Comparison of ENCODE assay signal across 13 mouse cellular contexts in the genomic region with DNA sequence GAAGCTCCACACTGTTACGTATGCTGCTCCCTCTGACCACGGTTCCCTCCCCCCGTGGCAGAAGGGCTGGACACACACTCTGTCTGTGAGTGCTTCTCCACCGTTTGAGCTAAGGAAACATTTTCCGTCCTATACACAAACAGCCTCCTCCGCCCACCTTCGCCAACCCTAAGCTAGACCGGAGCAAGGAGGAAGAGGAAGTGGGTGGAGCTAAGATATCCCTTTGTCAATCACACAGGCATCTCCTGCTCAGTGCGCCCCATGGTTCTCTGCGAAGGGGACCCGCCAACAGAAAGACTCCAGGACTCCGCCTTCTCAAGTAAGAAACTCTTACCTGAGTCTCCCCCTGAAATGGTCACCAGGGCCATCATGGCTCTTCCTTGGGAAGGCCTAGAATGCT.
DNase-seq lines count a peak whose midpoint lies in the region; ATAC-seq and TF ChIP-seq lines count a peak whose summit lies in the region.
"Had no signal": no experiment of that assay in that cellular context is flagged by ENCODE, and none has a peak within 500 bp of the region (broad histone marks: within the 10 kb centered on the region; RNA-seq: fewer than 3 reads in every experiment).

No protein-coding gene starts in this region.

- H3K4me3 ChIP-seq in lung, postnatal 0 days (ENCODE audit: low read depth, low read length) = no peak overlapping the region
- H3K4me3 ChIP-seq in thymus, adult 2 months (ENCODE audit: control insufficient read depth, insufficient read depth, low read length) = peak overlapping the region; percentile 31
- H3K4me3 ChIP-seq in hindbrain, embryonic 12.5 days = no peak overlapping the region
- no peak overlapping the region for H3K4me3 ChIP-seq in hindbrain, embryonic 11.5 days (ENCODE audit: low read depth, low read length)
- H3K4me3 ChIP-seq: hindbrain, embryonic 15.5 days; limb, embryonic 15.5 days had no signal

- H3K27ac ChIP-seq in lung, postnatal 0 days (ENCODE audit: low read length) = no peak overlapping the region
- peak overlapping the region; percentile 83 for H3K27ac ChIP-seq in thymus, adult 2 months (ENCODE audit: control insufficient read depth, insufficient read depth, low read length)
- H3K27ac ChIP-seq in hindbrain, embryonic 12.5 days = no peak overlapping the region
- H3K27ac ChIP-seq in hindbrain, embryonic 11.5 days (ENCODE audit: low read depth, low read length) = no peak overlapping the region
- H3K27ac ChIP-seq: hindbrain, embryonic 15.5 days; limb, embryonic 15.5 days had no signal

- no peaks in the 10 kb centered on the region for H3K36me3 ChIP-seq in lung, postnatal 0 days (ENCODE audit: insufficient read depth, low read length)
- H3K36me3 ChIP-seq in thymus, adult 2 months (ENCODE audit: control insufficient read depth, insufficient read depth, low read length) = no peaks in the 10 kb centered on the region
- no peaks in the 10 kb centered on the region for H3K36me3 ChIP-seq in hindbrain, embryonic 12.5 days
- no peaks in the 10 kb centered on the region for H3K36me3 ChIP-seq in hindbrain, embryonic 11.5 days (ENCODE audit: control insufficient read depth, insufficient read depth, low read length)
- H3K36me3 ChIP-seq: hindbrain, embryonic 15.5 days; limb, embryonic 15.5 days had no signal

- peak; percentile 42 for ATAC-seq in lung, postnatal 0 days
- ATAC-seq in hindbrain, embryonic 12.5 days (ENCODE audit: low FRiP score) = no peak
- no peak for ATAC-seq in hindbrain, embryonic 11.5 days (ENCODE audit: low FRiP score)

- no peak overlapping the region for H3K4me2 ChIP-seq in lung, postnatal 0 days (replicated peaks; ENCODE audit: low read depth, low read length)
- H3K4me2 ChIP-seq in hindbrain, embryonic 12.5 days (replicated peaks) = no peak overlapping the region
- no peak overlapping the region for H3K4me2 ChIP-seq in hindbrain, embryonic 11.5 days (replicated peaks; ENCODE audit: low read depth, low read length)
- H3K4me2 ChIP-seq: hindbrain, embryonic 15.5 days; limb, embryonic 15.5 days had no signal

- DNase-seq in lung, postnatal 0 days (ENCODE audit: low spot score) = peak; percentile 32
- DNase-seq in lung, postnatal 14 days = no peak
- DNase-seq in T-cell, adult 2 months (ENCODE audit: low spot score) = peak; percentile 28
- DNase-seq in induced T-regulatory cell, adult 2 months (ENCODE audit: low read depth) = peak; percentile 52
- peak; percentile 58 for DNase-seq in thymus, adult 2 months
- no peak for DNase-seq in hindbrain, embryonic 11.5 days (ENCODE audit: low spot score)
- DNase-seq: adrenal gland, postnatal 36 days; cerebellum, adult 9-11 months; gastrocnemius, postnatal 14 days; right cerebral cortex, adult 18-20 months had no signal

- TF ChIP-seq EP300 in lung, postnatal 0 days (IDR thresholded peaks at IDR 0.05) = no peak

- TF ChIP-seq CTCF in lung, postnatal 0 days (IDR thresholded peaks at IDR 0.05) = no peak
- TF ChIP-seq CTCF in thymus, adult 2 months (IDR thresholded peaks at IDR 0.05; ENCODE audit: borderline replicate concordance, control insufficient read depth, extremely low read depth, insufficient read depth, low read length, poor library complexity) = no peak

- no peaks in the 10 kb centered on the region for H3K27me3 ChIP-seq in lung, postnatal 0 days (replicated peaks; ENCODE audit: insufficient read depth, low read length)
- H3K27me3 ChIP-seq in thymus, adult 2 months (ENCODE audit: control insufficient read depth, insufficient read depth, low read length) = no peaks in the 10 kb centered on the region
- H3K27me3 ChIP-seq in hindbrain, embryonic 12.5 days = no peaks in the 10 kb centered on the region
- H3K27me3 ChIP-seq in hindbrain, embryonic 11.5 days (ENCODE audit: control insufficient read depth, insufficient read depth, low read length) = no peaks in the 10 kb centered on the region
- H3K27me3 ChIP-seq: hindbrain, embryonic 15.5 days; limb, embryonic 15.5 days had no signal

- no peak overlapping the region for H3K9ac ChIP-seq in lung, postnatal 0 days (replicated peaks; ENCODE audit: low read depth)
- no peak overlapping the region for H3K9ac ChIP-seq in hindbrain, embryonic 12.5 days
- no peak overlapping the region for H3K9ac ChIP-seq in hindbrain, embryonic 11.5 days (ENCODE audit: low read depth, low read length)
- H3K9ac ChIP-seq: hindbrain, embryonic 15.5 days; limb, embryonic 15.5 days had no signal

- H3K9me3 ChIP-seq in lung, postnatal 0 days (ENCODE audit: low read length) = no peaks in the 10 kb centered on the region
- H3K9me3 ChIP-seq in hindbrain, embryonic 12.5 days (replicated peaks) = no peaks in the 10 kb centered on the region
- H3K9me3 ChIP-seq in hindbrain, embryonic 11.5 days (ENCODE audit: control insufficient read depth, low read length) = no peaks in the 10 kb centered on the region
- H3K9me3 ChIP-seq: hindbrain, embryonic 15.5 days; limb, embryonic 15.5 days had no signal

- no peaks in the 10 kb centered on the region for H3K4me1 ChIP-seq in lung, postnatal 0 days (ENCODE audit: insufficient read depth, low read depth, low read length)
- peaks cover 34% of the 10 kb centered on the region for H3K4me1 ChIP-seq in thymus, adult 2 months (replicated peaks; ENCODE audit: control insufficient read depth, insufficient read depth, low read length)
- peaks cover 15% of the 10 kb centered on the region for H3K4me1 ChIP-seq in hindbrain, embryonic 12.5 days
- H3K4me1 ChIP-seq in hindbrain, embryonic 11.5 days (replicated peaks; ENCODE audit: control insufficient read depth, insufficient read depth, low read length) = no peaks in the 10 kb centered on the region; the same call in 1 of the 2 replicates

- TF ChIP-seq POLR2A in thymus, adult 2 months (IDR thresholded peaks at IDR 0.05; ENCODE audit: control insufficient read depth, extremely low read depth, insufficient read depth, low read length, poor library complexity) = 0 out of 2 replicates have a peak, but pooled peaks have one; percentile 22

- 57% methylated on average over 12 of the region's 12 CpGs for WGBS in lung, postnatal 0 days
- WGBS in thymus, adult 2 months = 19% methylated on average over 12 of the region's 12 CpGs
- 79% methylated on average over 12 of the region's 12 CpGs for WGBS in hindbrain, embryonic 12.5 days
- 80% methylated on average over 12 of the region's 12 CpGs for WGBS in hindbrain, embryonic 11.5 days

Comparison
In these comparisons a context has a peak if more than half of its experiments do, and no peak if none do; other contexts are left out.
1. DNase-seq: peak in lung, postnatal 0 days (single experiment), T-cell, adult 2 months (single experiment), induced T-regulatory cell, adult 2 months (single experiment) and thymus, adult 2 months (single experiment); none in lung, postnatal 14 days (single experiment) and hindbrain, embryonic 11.5 days (single experiment).